Mouse (Mus musculus): ENCODE measurements around the gene Mettl7b.

DNA sequence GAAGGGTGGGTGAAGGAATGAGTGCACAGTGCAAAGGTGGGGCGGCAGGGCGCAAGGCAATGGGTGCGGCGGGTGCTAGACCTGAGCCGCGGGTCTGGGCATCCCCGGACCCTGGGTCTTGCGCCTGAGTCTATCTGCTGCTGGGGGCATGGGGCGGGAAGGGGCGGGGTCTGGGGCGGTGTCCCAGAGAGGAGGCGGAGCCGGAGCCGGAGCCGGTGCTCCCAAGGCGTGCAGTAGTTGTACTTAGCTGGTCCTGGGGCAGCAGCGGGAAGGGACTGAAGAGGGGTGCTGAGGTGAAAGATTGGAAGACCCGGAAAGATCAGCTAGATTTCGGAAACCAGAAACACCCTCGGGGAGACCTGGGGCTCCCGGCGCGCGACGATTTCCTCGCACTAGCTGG, 27.2 kb downstream of the Mettl7b start, which contains the start of gene Itga7:
- TF ChIP-seq POLR2A (IDR thresholded peaks at IDR 0.05; ENCODE audit: control insufficient read depth, extremely low read depth, insufficient read depth, low read length, poor library complexity) (no peak), CTCF (IDR thresholded peaks at IDR 0.05; ENCODE audit: borderline replicate concordance, control insufficient read depth, extremely low read depth, insufficient read depth, low read length, poor library complexity) (no peak)

All from thymus, adult 2 months (tissue).